ENCODE assay signal across 9 mouse cellular contexts in the genomic region with DNA sequence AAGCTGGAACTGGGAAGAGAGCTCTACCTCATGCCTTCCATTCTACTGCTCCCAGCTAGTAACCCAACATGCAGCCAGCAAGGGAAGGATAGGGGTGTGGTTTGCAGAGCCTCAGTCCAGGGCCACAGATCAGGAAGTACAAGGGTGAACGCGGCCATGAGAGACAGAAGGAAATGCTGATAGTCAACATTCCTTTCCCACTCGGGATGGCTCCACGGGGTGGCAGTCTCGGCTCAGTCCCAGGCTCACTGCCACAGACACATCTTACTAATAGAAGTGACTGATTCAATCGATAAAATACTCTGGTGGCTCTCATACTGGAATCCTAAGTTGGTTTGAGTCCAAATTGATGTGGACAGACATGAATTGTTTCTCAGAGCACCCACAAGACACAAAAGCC. TPM values are rescaled to one million over a fixed set of nuclear protein-coding genes. Genes with fewer than 3 reads are reported as not detected.
A peak's percentile ranks its signal among the peaks of the same experiment; 100 is the strongest.
DNase-seq lines count a peak whose midpoint lies in the region; ATAC-seq and TF ChIP-seq lines count a peak whose summit lies in the region.
"Had no signal": no experiment of that assay in that cellular context is flagged by ENCODE, and none has a peak within 500 bp of the region (broad histone marks: within the 10 kb centered on the region; RNA-seq: fewer than 3 reads in every experiment).

No protein-coding gene starts in this region.

- dilution Hi-C loops in CH12.LX (cut with MboI; ENCODE audit: extremely low pct_ligation_motif_present, extremely low pct_unique_long_range_greater_than_20kb, low sequenced_read_pairs) = no loop called here

- H3K36me3 ChIP-seq in forebrain, postnatal 0 days (ENCODE audit: insufficient read depth) = peaks cover 33% of the 10 kb centered on the region
- H3K36me3 ChIP-seq in forebrain, embryonic 16.5 days (ENCODE audit: control insufficient read depth, insufficient read depth) = peaks cover 7% of the 10 kb centered on the region; the same call in 1 of the 2 replicates
- H3K36me3 ChIP-seq in CH12.LX (replicated peaks in 1 of 2; ENCODE audit: control insufficient read depth in 1 of 2, insufficient read depth in 1 of 2, low read length in 1 of 2) = peaks cover 12 to 36% of the 10 kb centered on the region in 2 experiments
- H3K36me3 ChIP-seq in limb, embryonic 10.5 days = peaks cover 63% of the 10 kb centered on the region

- peak; percentile 43; the same call in 1 of the 2 replicates for ATAC-seq in forebrain, postnatal 0 days
- no peak for ATAC-seq in forebrain, embryonic 16.5 days
- no peak for ATAC-seq in erythroblast, adult 5-6 weeks (replicated peaks; ENCODE audit: low FRiP score, poor library complexity, severe bottlenecking)

- TF ChIP-seq CTCF in forebrain, postnatal 0 days (IDR thresholded peaks at IDR 0.05; ENCODE audit: low read depth) = peak; percentile 49; the same call in 1 of the 2 replicates
- TF ChIP-seq CTCF in CH12.LX (conservative IDR thresholded peaks at IDR 0.05 in 1 of 2, IDR thresholded peaks at IDR 0.05 in 1 of 2; ENCODE audit: low read depth in 2 of 2, low read length in 2 of 2) = peak in 1 of 2 experiments; percentile 54; a peak in 2 of 4 replicates
- peak; percentile 66 for TF ChIP-seq CTCF in gastrocnemius, adult 2 months (IDR thresholded peaks at IDR 0.05)

- intact Hi-C loops in gastrocnemius, adult 2 months (cut with DNase I) = no loop called here

- 79% methylated on average over 6 of the region's 6 CpGs for WGBS in forebrain, postnatal 0 days
- 82% methylated on average over 6 of the region's 6 CpGs for WGBS in forebrain, embryonic 16.5 days
- WGBS in limb, embryonic 10.5 days = 85% methylated on average over 6 of the region's 6 CpGs

- H3K9ac ChIP-seq in forebrain, postnatal 0 days = no peak overlapping the region
- no peak overlapping the region for H3K9ac ChIP-seq in forebrain, embryonic 16.5 days (replicated peaks; ENCODE audit: low read depth, low read length)
- no peak overlapping the region for H3K9ac ChIP-seq in CH12.LX (ENCODE audit: insufficient read depth, low read depth)
- H3K9ac ChIP-seq: liver, embryonic 15.5 days had no signal

- TF ChIP-seq EP300 in CH12.LX (IDR thresholded peaks at IDR 0.05; ENCODE audit: low read length) = no peak

- no peaks in the 10 kb centered on the region for H3K79me2 ChIP-seq in CH12.LX (replicated peaks; ENCODE audit: control insufficient read depth, extremely low read depth, insufficient read depth, poor library complexity, severe bottlenecking)

- no peaks in the 10 kb centered on the region for H3K27me3 ChIP-seq in forebrain, postnatal 0 days (ENCODE audit: insufficient read depth, low read length)
- H3K27me3 ChIP-seq in forebrain, embryonic 16.5 days (replicated peaks; ENCODE audit: control insufficient read depth, insufficient read depth, low read length) = no peaks in the 10 kb centered on the region
- no peaks in the 10 kb centered on the region for H3K27me3 ChIP-seq in CH12.LX (replicated peaks)
- no peaks in the 10 kb centered on the region for H3K27me3 ChIP-seq in limb, embryonic 10.5 days (ENCODE audit: low read depth, poor library complexity, severe bottlenecking)
- H3K27me3 ChIP-seq: liver, embryonic 15.5 days had no signal

- TF ChIP-seq POLR2A in CH12.LX (IDR thresholded peaks at IDR 0.05; ENCODE audit: low read depth, low read length) = no peak

- H3K9me3 ChIP-seq in forebrain, postnatal 0 days (ENCODE audit: low read length) = no peaks in the 10 kb centered on the region
- no peaks in the 10 kb centered on the region for H3K9me3 ChIP-seq in forebrain, embryonic 16.5 days (ENCODE audit: control insufficient read depth, low read length)
- no peaks in the 10 kb centered on the region for H3K9me3 ChIP-seq in CH12.LX (replicated peaks; ENCODE audit: low read length)
- H3K9me3 ChIP-seq in limb, embryonic 10.5 days (replicated peaks) = no peaks in the 10 kb centered on the region
- H3K9me3 ChIP-seq: liver, embryonic 15.5 days had no signal

- in situ Hi-C loops in CH12.LX (cut with MboI; ENCODE audit: low pct_ligation_motif_present, low pct_unique_long_range_greater_than_20kb, low sequenced_read_pairs) = no loop called here

- no peak overlapping the region for H3K4me2 ChIP-seq in forebrain, postnatal 0 days (ENCODE audit: low read depth)
- H3K4me2 ChIP-seq in forebrain, embryonic 16.5 days (ENCODE audit: low read length) = no peak overlapping the region
- no peak overlapping the region for H3K4me2 ChIP-seq in CH12.LX (ENCODE audit: insufficient read depth, low read depth, poor library complexity, severe bottlenecking)
- H3K4me2 ChIP-seq: liver, embryonic 15.5 days had no signal

- H3K4me3 ChIP-seq in forebrain, postnatal 0 days (ENCODE audit: low read depth, low read length) = no peak overlapping the region
- H3K4me3 ChIP-seq in forebrain, embryonic 16.5 days (replicated peaks; ENCODE audit: low read length) = no peak overlapping the region
- H3K4me3 ChIP-seq in CH12.LX (replicated peaks in 1 of 3; ENCODE audit: low read depth in 2 of 3, low read length in 2 of 3, poor library complexity in 1 of 3) = no peak overlapping the region
- no peak overlapping the region for H3K4me3 ChIP-seq in gastrocnemius, adult 2 months
- no peak overlapping the region for H3K4me3 ChIP-seq in limb, embryonic 10.5 days
- H3K4me3 ChIP-seq: liver, embryonic 15.5 days had no signal

- H3K27ac ChIP-seq in forebrain, postnatal 0 days (ENCODE audit: low read depth, low read length) = no peak overlapping the region
- no peak overlapping the region for H3K27ac ChIP-seq in forebrain, embryonic 16.5 days (ENCODE audit: low read length)
- no peak overlapping the region for H3K27ac ChIP-seq in CH12.LX (ENCODE audit: insufficient read depth, low read depth)
- H3K27ac ChIP-seq in gastrocnemius, adult 2 months = peak overlapping the region; percentile 40; the same call in 1 of the 2 replicates
- no peak overlapping the region for H3K27ac ChIP-seq in limb, embryonic 10.5 days
- H3K27ac ChIP-seq: liver, embryonic 15.5 days had no signal

- TF ChIP-seq RAD21 in CH12.LX (IDR thresholded peaks at IDR 0.05; ENCODE audit: low read depth, low read length) = peak; percentile 57

- DNase-seq in forebrain, postnatal 0 days = no peak
- DNase-seq in CH12.LX (ENCODE audit: extremely low read depth) = no peak
- peak; percentile 68 for DNase-seq in gastrocnemius, adult 2 months
- peak; percentile 82 for DNase-seq in kidney, adult 9 months
- DNase-seq in lung, postnatal 14 days = peak; percentile 70
- DNase-seq in limb, embryonic 10.5 days (ENCODE audit: low spot score) = no peak

- no peaks in the 10 kb centered on the region for H3K4me1 ChIP-seq in forebrain, postnatal 0 days (ENCODE audit: insufficient read depth)
- no peaks in the 10 kb centered on the region for H3K4me1 ChIP-seq in forebrain, embryonic 16.5 days (replicated peaks; ENCODE audit: control insufficient read depth, insufficient read depth, low read length)
- H3K4me1 ChIP-seq in CH12.LX (ENCODE audit: control insufficient read depth in 1 of 2, insufficient read depth in 2 of 2) = peaks cover 0 to 21% of the 10 kb centered on the region in 2 experiments; a peak in 3 of 4 replicates
- H3K4me1 ChIP-seq in limb, embryonic 10.5 days = no peaks in the 10 kb centered on the region

TF ChIP-seq in CH12.LX, 34 proteins besides CTCF, POLR2A, EP300 and RAD21:
- TF ChIP-seq ZNF384 (IDR thresholded peaks at IDR 0.05; ENCODE audit: low read depth, low read length) (no peak), BHLHE40 (IDR thresholded peaks at IDR 0.05; ENCODE audit: low read depth, low read length) (no peak), SMC3 (IDR thresholded peaks at IDR 0.05; ENCODE audit: low read depth, low read length) (peak; percentile 53), ELF1 (IDR thresholded peaks at IDR 0.05; ENCODE audit: low read depth, low read length) (peak; percentile 38; the same call in 1 of the 2 replicates)

RNA-seq across cellular contexts. Expression of gene E2f6, which starts 17.7 kb away (rescaled TPM):
- 18.9 and 26.4 TPM in 2 replicates for total RNA-seq in forebrain, postnatal 0 days (2014; rRNA removed)
- 12.2 and 15.4 TPM in 2 replicates for polyA plus RNA-seq in forebrain, postnatal 0 days (2015; fragmentation: Nextera tagmentation; extraction: Ambion mirVana)
- 28.0 and 28.6 TPM in 2 replicates for polyA plus RNA-seq in forebrain, embryonic 16.5 days (2015; fragmentation: Nextera tagmentation; extraction: Ambion mirVana)
- total RNA-seq in CH12.LX (2012; rRNA removed) (9.3 and 12.5 TPM in 2 replicates), CH12.LX (2014; rRNA removed) (17.5 and 20.0 TPM in 2 replicates)
- polyA plus RNA-seq in CH12.LX (2012; ENCODE audit: insufficient read length, low read depth) = 30.2 and 36.1 TPM in 2 replicates
- total RNA-seq in gastrocnemius, adult 2 months (2021) = 100 to 1,000 TPM; 139 to 159 TPM
- total RNA-seq in erythroblast, adult 5-6 weeks (2015; ENCODE audit: low replicate concordance) = 7.7 and 10.4 TPM in 2 replicates
- 6.1 and 12.4 TPM in 2 replicates for total RNA-seq in erythroblast, adult 5-6 weeks (2017; ENCODE audit: low replicate concordance)
- polyA plus RNA-seq in limb, embryonic 10.5 days (2016; fragmentation: Nextera tagmentation; extraction: Ambion mirVana) = 67.3 and 67.5 TPM in 2 replicates

RNA-seq across cellular contexts. Expression of gene Greb1, which starts 27.8 kb away (rescaled TPM):
- 0.48 and 1.6 TPM in 2 replicates for total RNA-seq in forebrain, postnatal 0 days (2014; rRNA removed)
- 0.15 and 0.25 TPM in 2 replicates for polyA plus RNA-seq in forebrain, postnatal 0 days (2015; fragmentation: Nextera tagmentation; extraction: Ambion mirVana)
- polyA plus RNA-seq in forebrain, embryonic 16.5 days (2015; fragmentation: Nextera tagmentation; extraction: Ambion mirVana) = 0.56 and 0.72 TPM in 2 replicates
- total RNA-seq in CH12.LX (2012; rRNA removed) (not detected in 2 replicates), CH12.LX (2014; rRNA removed) (not detected in 2 replicates)
- polyA plus RNA-seq in CH12.LX (2012; ENCODE audit: insufficient read length, low read depth) = not detected in 2 replicates
- total RNA-seq in gastrocnemius, adult 2 months (2021) = 1 to 10 TPM in 1 of 2 experiments, under 1 TPM in 1; 0.38 to 2.3 TPM
- not detected in 2 replicates for total RNA-seq in erythroblast, adult 5-6 weeks (2015; ENCODE audit: low replicate concordance)
- not detected in 2 replicates for total RNA-seq in erythroblast, adult 5-6 weeks (2017; ENCODE audit: low replicate concordance)
- 16.9 and 17.4 TPM in 2 replicates for polyA plus RNA-seq in limb, embryonic 10.5 days (2016; fragmentation: Nextera tagmentation; extraction: Ambion mirVana)

Comparison
In these comparisons a context has a peak if more than half of its experiments do, and no peak if none do; other contexts are left out.
1. DNase-seq: peak in gastrocnemius, adult 2 months (single experiment), kidney, adult 9 months (single experiment) and lung, postnatal 14 days (single experiment); none in forebrain, postnatal 0 days (single experiment), CH12.LX (single experiment) and limb, embryonic 10.5 days (single experiment).